Mouse (Mus musculus) heart, embryonic 15.5 days (tissue): Measurements from ENCODE around the gene Ptger4. TPM values are rescaled to one million over a fixed set of nuclear protein-coding genes. Genes with fewer than 3 reads are reported as not detected.

Experiments
- ATAC-seq: fragments of 200-750 bp; cut with Nextera tagmentation; replicated peaks from 2 replicates; pipeline ENCODE4 v1.8.0; 2017; ENCODE audit warnings: low read depth, moderate TSS enrichment; ENCODE audit not compliant: insufficient number of reproducible peaks, insufficient read depth, low FRiP score
- H3K27ac ChIP-seq: fragments of 300-500 bp; sonication (generic); 2 replicates; pipeline ENCODE4 v1.5.1; 2015; ENCODE audit warnings: mild to moderate bottlenecking, inconsistent platforms
- H3K27me3 ChIP-seq: fragments of 300-500 bp; sonication (generic); 2 replicates; pipeline ENCODE4 v1.6.1; 2015; ENCODE audit warnings: inconsistent platforms
- H3K36me3 ChIP-seq: fragments of 300-500 bp; sonication (generic); 2 replicates; pipeline ENCODE4 v1.6.1; 2015; ENCODE audit warnings: mild to moderate bottlenecking, inconsistent platforms
- H3K4me1 ChIP-seq: fragments of 300-500 bp; sonication (generic); replicated peaks from 2 replicates; pipeline ENCODE4 v1.6.1; 2015; ENCODE audit warnings: inconsistent platforms
- H3K4me2 ChIP-seq: fragments of 300-500 bp; sonication (generic); 2 replicates; pipeline ENCODE4 v1.6.1; 2015; ENCODE audit warnings: inconsistent platforms, mild to moderate bottlenecking, moderate library complexity
- H3K4me3 ChIP-seq: fragments of 300-500 bp; sonication (generic); 2 replicates; pipeline ENCODE4 v1.5.1; 2015; ENCODE audit warnings: mild to moderate bottlenecking, inconsistent platforms
- H3K9ac ChIP-seq: fragments of 300-500 bp; sonication (generic); 2 replicates; pipeline ENCODE4 v1.6.1; 2015; ENCODE audit warnings: mild to moderate bottlenecking, inconsistent platforms
- H3K9me3 ChIP-seq: fragments of 300-500 bp; sonication (generic); replicated peaks from 2 replicates; pipeline ENCODE4 v1.6.1; 2016; ENCODE audit warnings: inconsistent platforms
- WGBS: fragments of 180-500 bp; shearing (Covaris S2); methylation state at CpG from one replicate; pipeline ENCODE4 v1.1.7; 2015; ENCODE audit warnings: mixed read lengths; 5-methylcytosine and 5-hydroxymethylcytosine counted together
- polyA plus RNA-seq: library from polyadenylated mRNA; unstranded; fragments of >200 nt; fragmentation: Nextera tagmentation; extraction: Ambion mirVana; gene quantifications from 2 replicates; pipeline ENCODE4 v1.2.1, GENCODE M21; 2015

The Ptger4 gene
- polyA plus RNA-seq, result 4.2 and 4.7 TPM in 2 replicates

DNA sequence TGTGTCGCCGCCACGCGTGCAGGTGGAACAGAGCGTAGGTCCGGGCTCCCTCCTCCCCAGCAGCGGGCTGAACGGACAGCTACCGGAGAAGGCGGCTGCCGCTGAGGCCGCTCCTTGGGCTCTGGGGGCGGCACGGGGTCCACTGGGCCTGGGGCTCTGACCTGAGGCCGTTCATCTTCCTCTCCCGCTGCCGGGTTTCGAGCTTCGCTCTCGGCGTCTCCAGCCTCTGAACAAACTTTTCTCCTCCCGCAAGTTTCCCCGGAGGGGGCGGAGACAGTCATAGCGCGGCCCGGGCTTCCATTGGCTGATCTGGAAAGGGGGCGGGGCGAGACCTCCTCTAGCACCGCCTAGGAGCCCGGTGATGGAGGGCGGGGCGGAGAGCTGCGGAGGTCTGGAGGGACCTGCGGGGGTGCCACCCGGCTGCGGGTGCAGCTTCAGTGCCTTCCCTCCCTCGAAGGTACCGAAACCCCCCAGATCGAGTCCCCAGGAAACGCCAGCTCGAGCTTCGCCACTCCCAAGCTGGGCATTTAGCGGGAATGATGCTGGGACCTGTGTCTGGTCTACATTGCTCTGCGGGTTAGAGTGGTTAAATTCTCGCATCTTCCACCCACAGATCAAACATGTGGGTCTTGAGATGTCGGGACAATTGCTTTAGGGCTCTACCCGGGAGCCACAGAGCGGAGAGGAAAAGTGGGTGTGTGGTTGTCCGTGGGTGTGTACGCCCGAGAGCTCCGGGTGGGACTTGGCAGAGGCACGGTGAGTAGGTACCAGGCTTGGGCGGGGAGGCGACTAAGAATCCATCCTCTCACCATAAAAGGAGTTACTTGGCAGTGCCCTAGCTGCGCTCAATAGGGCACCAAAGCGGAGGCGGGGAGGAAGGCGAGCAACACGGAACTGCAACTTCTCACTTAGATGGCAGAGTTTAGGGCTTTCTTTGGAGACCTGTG, at the start of gene Ptger4:
TSS of gene Ptger4 (minus strand) at position 229 of the 947 bp plus-strand sequence.
- Histone ChIP-seq H3K9ac (peak within 1 kb of the TSS; percentile 53), H3K27ac (no peak within 1 kb of the TSS), H3K4me3 (peak within 1 kb of the TSS; percentile 61), H3K4me2 (peak within 1 kb of the TSS; percentile 99), H3K36me3 (no peaks in the 10 kb centered on the region), H3K27me3 (peaks cover 37% of the 10 kb centered on the region), H3K4me1 (peaks cover 26% of the 10 kb centered on the region), H3K9me3 (no peaks in the 10 kb centered on the region)
- ATAC-seq, result peak; percentile 90
- under 1% methylated on average over 61 of the region's 61 CpGs for WGBS

DNA sequence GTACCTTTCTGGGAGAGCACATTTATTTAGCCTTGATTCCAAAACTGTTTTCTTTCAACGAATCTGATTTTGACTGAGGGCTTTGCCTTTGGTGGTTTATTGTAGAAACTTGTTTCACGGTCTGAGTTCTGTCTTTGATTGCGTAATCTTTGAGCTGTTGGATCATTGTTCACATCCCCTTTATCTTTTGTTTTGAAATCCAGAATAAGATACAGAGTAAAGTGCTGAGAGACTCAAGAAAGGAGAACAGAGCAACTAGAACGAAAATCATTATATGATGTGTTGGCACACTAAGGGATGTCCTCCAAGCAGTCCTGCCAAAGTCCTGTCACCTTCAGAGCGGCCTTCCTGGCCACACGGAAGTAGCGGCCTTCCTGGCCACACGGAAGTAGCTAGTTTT, 44.4 kb upstream of the Ptger4 start:
- H3K4me2 ChIP-seq, result no peak overlapping the region
- no peak for ATAC-seq
- H3K9me3 ChIP-seq, result no peaks in the 10 kb centered on the region
- no peak overlapping the region for H3K9ac ChIP-seq
- H3K27me3 ChIP-seq, result no peaks in the 10 kb centered on the region
- H3K4me1 ChIP-seq, result peaks cover 6% of the 10 kb centered on the region; the same call in 1 of the 2 replicates
- no peaks in the 10 kb centered on the region for H3K36me3 ChIP-seq
- no peak overlapping the region for H3K4me3 ChIP-seq
- H3K27ac ChIP-seq, result no peak overlapping the region
- WGBS, result 66% methylated on average over 8 of the region's 8 CpGs

DNA sequence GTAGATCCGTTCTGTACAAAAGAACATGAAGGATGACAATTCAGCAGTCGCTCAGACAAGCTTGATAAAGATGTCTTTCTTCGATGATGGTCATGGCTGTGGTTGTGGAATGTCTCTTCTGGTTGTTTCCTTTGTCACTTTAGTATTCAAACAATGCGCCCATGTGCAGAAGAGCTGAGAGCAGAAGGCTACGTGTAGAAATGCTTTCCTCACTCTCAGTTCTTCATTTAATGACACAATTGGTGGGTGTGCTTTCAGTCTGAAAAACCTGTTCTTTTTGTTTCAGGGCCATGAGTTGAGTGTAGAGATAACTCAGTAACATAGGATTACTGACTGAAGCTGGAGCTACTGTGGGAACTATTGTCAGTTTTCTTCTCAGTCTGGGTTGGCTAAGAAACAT, 43.1 kb upstream of the Ptger4 start:
- Histone ChIP-seq H3K27ac (no peak overlapping the region), H3K4me1 (no peaks in the 10 kb centered on the region), H3K27me3 (no peaks in the 10 kb centered on the region), H3K4me2 (no peak overlapping the region), H3K4me3 (no peak overlapping the region), H3K9ac (no peak overlapping the region), H3K9me3 (no peaks in the 10 kb centered on the region), H3K36me3 (no peaks in the 10 kb centered on the region)
- ATAC-seq, result no peak
- WGBS, result 79% methylated on average over 5 of the region's 5 CpGs

DNA sequence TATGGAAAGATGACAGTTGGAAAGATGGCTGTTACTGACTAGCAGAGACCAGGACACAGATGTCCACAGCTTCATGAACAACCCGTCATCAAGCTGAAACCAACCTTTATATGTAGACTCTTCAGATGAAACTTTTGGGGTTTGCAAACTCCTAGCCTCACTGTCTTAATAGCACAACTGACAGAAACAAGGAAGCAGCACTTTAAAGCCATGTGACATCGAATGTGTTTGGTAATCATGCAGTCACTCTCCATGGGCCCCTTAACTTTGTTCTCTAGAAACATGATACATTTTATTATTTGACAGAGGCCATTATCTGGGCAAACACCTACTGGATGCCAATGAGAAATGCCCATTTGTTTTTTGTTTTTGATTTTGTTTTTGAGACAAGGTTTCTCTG, 37.3 kb upstream of the Ptger4 start:
- WGBS, result 89% methylated on average over 2 of the region's 2 CpGs

DNA sequence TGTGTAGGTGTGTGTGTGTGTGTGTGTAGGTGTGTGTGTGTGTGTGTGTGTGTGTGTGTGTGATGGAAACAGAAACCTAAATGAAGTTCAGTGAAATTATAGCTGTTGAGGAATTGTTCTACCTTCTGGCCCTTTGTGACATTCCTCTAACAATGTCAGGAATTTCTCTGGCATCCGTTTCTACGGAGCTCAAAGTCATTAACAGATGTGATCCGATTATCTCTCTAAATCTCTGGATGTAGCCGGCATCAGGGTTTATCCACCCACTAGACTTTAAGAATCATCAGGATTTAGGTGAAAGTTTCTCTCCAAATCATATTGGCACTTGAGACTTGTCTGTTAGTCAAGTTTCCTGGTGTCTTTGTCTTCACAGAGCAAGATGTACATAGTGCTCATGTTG, 35.8 kb upstream of the Ptger4 start:
- ATAC-seq, result no peak
- 53% methylated on average over 4 of the region's 4 CpGs for WGBS

More for the DNA sequence above, 37.3 kb upstream of the Ptger4 start:
- no peaks in the 10 kb centered on the region for H3K4me1 ChIP-seq
- H3K9me3 ChIP-seq, result no peaks in the 10 kb centered on the region
- H3K27ac ChIP-seq, result no peak overlapping the region
- no peaks in the 10 kb centered on the region for H3K27me3 ChIP-seq
- no peak for ATAC-seq
- H3K4me3 ChIP-seq, result no peak overlapping the region
- no peak overlapping the region for H3K9ac ChIP-seq
- H3K36me3 ChIP-seq, result no peaks in the 10 kb centered on the region
- no peak overlapping the region for H3K4me2 ChIP-seq

DNA sequence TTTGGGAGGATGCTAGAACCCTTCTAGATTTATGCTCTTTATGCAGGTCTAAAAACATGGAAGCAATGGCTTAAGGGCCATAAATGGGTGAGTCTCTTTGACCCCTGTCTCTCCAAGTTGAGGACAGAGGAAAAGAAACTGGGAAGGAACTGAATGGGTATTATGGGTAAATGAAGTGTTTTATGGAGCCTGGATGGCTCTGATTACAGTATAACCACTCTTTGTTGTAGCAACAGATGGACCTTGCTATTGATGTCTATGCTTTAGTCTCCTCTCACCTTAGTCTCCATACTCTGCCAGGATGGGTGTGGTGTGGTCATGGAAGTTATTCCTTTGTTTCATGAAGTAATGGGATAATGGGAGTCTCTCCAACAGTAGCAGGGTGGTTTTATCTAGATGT, 34.5 kb upstream of the Ptger4 start:
- Histone ChIP-seq H3K27ac (no peak overlapping the region), H3K4me2 (no peak overlapping the region), H3K9ac (no peak overlapping the region), H3K9me3 (no peaks in the 10 kb centered on the region), H3K36me3 (no peaks in the 10 kb centered on the region), H3K4me1 (no peaks in the 10 kb centered on the region), H3K27me3 (no peaks in the 10 kb centered on the region), H3K4me3 (no peak overlapping the region)
- ATAC-seq, result no peak

More for the DNA sequence above, 35.8 kb upstream of the Ptger4 start:
- Histone ChIP-seq H3K9me3 (no peaks in the 10 kb centered on the region), H3K4me2 (no peak overlapping the region), H3K4me1 (no peaks in the 10 kb centered on the region), H3K27ac (no peak overlapping the region), H3K36me3 (no peaks in the 10 kb centered on the region), H3K27me3 (no peaks in the 10 kb centered on the region), H3K4me3 (no peak overlapping the region), H3K9ac (no peak overlapping the region)

DNA sequence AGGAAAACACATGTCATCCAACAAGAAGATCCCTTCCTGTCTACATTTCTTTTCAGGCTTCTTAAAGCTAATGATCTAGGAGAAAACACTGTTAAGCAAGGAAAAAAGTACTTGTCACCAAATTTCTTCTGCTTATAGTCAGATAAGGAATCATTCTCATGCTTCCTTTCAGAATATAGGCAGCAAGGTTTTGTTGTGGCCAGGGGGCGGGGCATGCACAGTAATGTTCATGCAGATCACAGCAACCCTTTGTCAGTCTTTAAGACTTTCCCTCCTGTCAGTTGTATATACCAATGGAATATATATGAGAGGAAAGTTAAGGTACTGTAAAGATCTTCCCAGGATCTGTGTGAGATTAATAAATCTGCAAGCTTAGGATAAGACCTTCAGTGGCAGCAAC, 30.0 kb upstream of the Ptger4 start:
- H3K4me2 ChIP-seq, result no peak overlapping the region
- no peaks in the 10 kb centered on the region for H3K27me3 ChIP-seq
- H3K4me1 ChIP-seq, result no peaks in the 10 kb centered on the region
- 74% methylated on average over 1 of the region's 1 CpGs for WGBS
- H3K27ac ChIP-seq, result no peak overlapping the region
- H3K9me3 ChIP-seq, result no peaks in the 10 kb centered on the region
- no peaks in the 10 kb centered on the region for H3K36me3 ChIP-seq
- H3K4me3 ChIP-seq, result no peak overlapping the region
- H3K9ac ChIP-seq, result no peak overlapping the region
- ATAC-seq, result no peak

DNA sequence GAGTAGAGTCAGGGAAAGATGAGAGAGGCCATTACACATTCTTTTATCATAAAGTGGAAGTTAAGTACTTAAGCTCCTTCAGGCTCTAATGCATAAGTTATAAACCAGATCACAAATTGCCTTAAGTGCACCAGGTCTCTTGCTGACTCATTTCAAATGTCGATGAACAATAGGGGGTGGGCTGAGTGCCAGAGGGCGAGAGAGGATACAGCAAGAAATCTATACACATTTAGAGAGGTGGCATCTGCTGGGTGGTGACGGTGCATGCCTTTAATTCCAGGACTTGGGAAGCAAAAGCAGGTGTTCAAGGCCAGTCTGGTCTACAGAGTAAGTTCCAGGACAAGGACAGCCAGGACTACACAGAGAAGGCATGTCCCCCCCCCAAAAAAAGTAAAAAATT, 22.1 kb upstream of the Ptger4 start:
- Histone ChIP-seq H3K36me3 (no peaks in the 10 kb centered on the region), H3K4me3 (no peak overlapping the region), H3K4me2 (no peak overlapping the region), H3K9me3 (no peaks in the 10 kb centered on the region), H3K27ac (no peak overlapping the region), H3K27me3 (no peaks in the 10 kb centered on the region), H3K9ac (no peak overlapping the region), H3K4me1 (no peaks in the 10 kb centered on the region)
- 47% methylated on average over 3 of the region's 3 CpGs for WGBS
- no peak for ATAC-seq

DNA sequence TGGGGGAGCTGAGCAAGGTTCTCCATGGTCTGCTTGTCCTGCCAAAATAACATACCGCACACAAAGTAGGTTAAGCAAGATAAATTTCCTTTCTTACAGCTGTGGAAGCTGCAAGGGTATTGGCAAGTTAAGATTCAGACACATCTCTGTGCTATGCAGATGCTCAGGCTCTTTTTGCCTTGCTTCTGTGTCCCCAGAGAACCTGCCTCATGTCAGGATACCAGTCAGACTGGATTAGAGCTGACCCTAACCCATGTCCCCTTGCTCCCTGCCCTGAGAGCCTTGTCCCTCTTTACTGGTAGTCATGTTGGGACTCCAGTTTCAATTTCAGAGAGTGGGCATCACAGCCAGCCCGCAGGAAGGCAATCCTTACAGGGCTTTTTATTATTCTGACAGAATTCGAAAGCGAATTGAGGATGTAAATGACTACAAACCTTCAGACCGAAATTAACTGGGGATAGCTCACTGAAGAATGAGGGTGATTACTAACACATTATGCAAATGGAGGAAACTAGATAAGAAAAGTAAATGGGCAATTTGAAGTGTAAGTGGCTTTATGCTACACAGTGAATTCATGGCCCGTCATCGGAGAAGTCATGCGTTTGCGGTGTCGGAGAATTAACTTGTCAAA, 19.0 kb upstream of the Ptger4 start:
- no peaks in the 10 kb centered on the region for H3K27me3 ChIP-seq
- 76% methylated on average over 10 of the region's 10 CpGs for WGBS
- ATAC-seq, result no peak

DNA sequence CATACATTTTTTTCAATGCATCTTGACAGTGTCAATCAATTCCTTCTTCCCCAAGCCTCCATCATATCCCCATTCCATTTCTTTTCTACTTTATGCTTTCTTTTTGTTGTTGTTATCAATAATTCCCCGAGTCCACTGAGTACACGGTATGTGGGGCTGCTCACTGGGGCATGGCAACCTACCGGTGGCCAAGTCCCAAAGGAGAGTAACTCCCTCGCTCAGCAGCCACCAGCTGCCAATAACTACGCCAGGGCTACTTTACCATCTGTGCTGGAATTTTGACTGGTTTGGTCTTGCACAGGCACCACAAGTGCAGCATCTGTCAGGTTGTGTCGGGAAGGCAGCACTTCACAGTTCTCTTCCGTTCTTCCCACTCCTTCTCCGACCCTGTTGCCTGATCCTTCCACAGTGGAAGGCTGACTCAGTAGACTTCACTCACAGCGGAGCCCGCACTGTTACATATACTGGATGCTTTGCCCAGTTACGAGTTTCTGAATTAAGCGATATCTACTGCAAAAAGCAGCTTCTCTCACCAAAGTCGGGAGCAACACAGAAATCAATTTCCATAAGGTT, 18.2 kb upstream of the Ptger4 start:
- Histone ChIP-seq H3K9ac (no peak overlapping the region), H3K27me3 (no peaks in the 10 kb centered on the region), H3K4me2 (no peak overlapping the region), H3K4me1 (no peaks in the 10 kb centered on the region), H3K9me3 (no peaks in the 10 kb centered on the region), H3K36me3 (no peaks in the 10 kb centered on the region), H3K4me3 (no peak overlapping the region), H3K27ac (no peak overlapping the region)
- WGBS, result 79% methylated on average over 13 of the region's 13 CpGs
- ATAC-seq, result no peak

More for the DNA sequence above, 19.0 kb upstream of the Ptger4 start:
- H3K4me3 ChIP-seq, result no peak overlapping the region
- H3K4me1 ChIP-seq, result no peaks in the 10 kb centered on the region
- H3K36me3 ChIP-seq, result no peaks in the 10 kb centered on the region
- no peak overlapping the region for H3K9ac ChIP-seq
- H3K9me3 ChIP-seq, result no peaks in the 10 kb centered on the region
- H3K4me2 ChIP-seq, result no peak overlapping the region
- no peak overlapping the region for H3K27ac ChIP-seq

DNA sequence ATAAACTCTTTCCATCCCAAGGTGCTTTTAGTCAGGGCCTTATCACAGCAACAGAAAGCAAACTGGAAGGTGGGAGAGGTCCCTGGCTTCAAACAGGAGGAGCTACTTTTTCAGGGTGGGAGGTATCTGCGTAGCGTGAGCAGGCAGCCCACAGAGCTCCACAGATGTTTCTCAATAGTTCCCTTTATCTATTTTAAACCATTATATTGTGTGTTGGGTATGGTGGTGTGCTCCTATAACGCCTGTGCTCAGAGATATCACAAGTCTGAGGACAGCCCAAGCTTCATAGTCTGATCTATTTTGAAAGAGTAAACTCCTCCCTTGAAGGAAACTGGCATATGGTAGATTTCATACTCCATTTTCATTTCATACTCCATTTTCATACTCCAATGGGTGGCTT, 17.0 kb upstream of the Ptger4 start:
- H3K4me2 ChIP-seq, result no peak overlapping the region
- H3K4me3 ChIP-seq, result no peak overlapping the region
- no peaks in the 10 kb centered on the region for H3K4me1 ChIP-seq
- ATAC-seq, result no peak
- H3K36me3 ChIP-seq, result no peaks in the 10 kb centered on the region
- WGBS, result 64% methylated on average over 3 of the region's 3 CpGs
- H3K27ac ChIP-seq, result no peak overlapping the region
- H3K9me3 ChIP-seq, result no peaks in the 10 kb centered on the region
- H3K9ac ChIP-seq, result no peak overlapping the region
- no peaks in the 10 kb centered on the region for H3K27me3 ChIP-seq
